Mouse (Mus musculus) cerebellum, adult 8-10 months (tissue): Measurements from ENCODE around the gene Usp24.
A peak's percentile ranks its signal among the peaks of the same experiment; 100 is the strongest.

Experiments
- DNase-seq: peaks from one replicate; pipeline ENCODE4 v3.0.0; 2022

The Usp24 gene

GRCm38 (mm10) chr4:106315921-106316350 is at the start of gene Usp24:
TSS of gene Usp24 (plus strand) at chr4:106316213.
- DNase-seq: peak; percentile 69

GRCm38 (mm10) chr4:106276937-106277336 is 39.1 kb upstream of the Usp24 start:
- DNase-seq: no peak

- DNase-seq: no peak
Observed at GRCm38 (mm10) chr4:106279177-106279576, 36.8 kb upstream of the Usp24 start.

GRCm38 (mm10) chr4:106281128-106281491 is 34.9 kb upstream of the Usp24 start:
- DNase-seq: no peak

GRCm38 (mm10) chr4:106281492-106282122 is 34.4 kb upstream of the Usp24 start:
- peak; percentile 81 for DNase-seq

- no peak for DNase-seq
Observed at GRCm38 (mm10) chr4:106282123-106282510, 33.9 kb upstream of the Usp24 start.

GRCm38 (mm10) chr4:106286958-106287743 is 28.9 kb upstream of the Usp24 start:
- DNase-seq: no peak

- no peak for DNase-seq
Observed at GRCm38 (mm10) chr4:106290201-106290600, 25.8 kb upstream of the Usp24 start.

- no peak for DNase-seq
Observed at GRCm38 (mm10) chr4:106292823-106293222, 23.2 kb upstream of the Usp24 start.

GRCm38 (mm10) chr4:106293378-106294090 is 22.5 kb upstream of the Usp24 start:
- no peak for DNase-seq

GRCm38 (mm10) chr4:106295696-106296095 is 20.3 kb upstream of the Usp24 start:
- no peak for DNase-seq

GRCm38 (mm10) chr4:106296412-106297086 is 19.5 kb upstream of the Usp24 start:
- DNase-seq: no peak

- DNase-seq: no peak
Observed at GRCm38 (mm10) chr4:106301346-106301745, 14.7 kb upstream of the Usp24 start.

GRCm38 (mm10) chr4:106308090-106308489 is 7.9 kb upstream of the Usp24 start:
- no peak for DNase-seq

- DNase-seq: no peak
Observed at GRCm38 (mm10) chr4:106312651-106313050, 3.4 kb upstream of the Usp24 start.

GRCm38 (mm10) chr4:106313070-106313469 is 2.9 kb upstream of the Usp24 start:
- DNase-seq: no peak

GRCm38 (mm10) chr4:106313874-106314273 is 2.1 kb upstream of the Usp24 start:
- DNase-seq: no peak

- no peak for DNase-seq
Observed at GRCm38 (mm10) chr4:106314291-106314690, 1.7 kb upstream of the Usp24 start.

GRCm38 (mm10) chr4:106316351-106317178 is 552 bp downstream of the Usp24 start:
- peak; percentile 50 for DNase-seq

GRCm38 (mm10) chr4:106317179-106318055 is 1.4 kb downstream of the Usp24 start:
- DNase-seq: no peak

- no peak for DNase-seq
Observed at GRCm38 (mm10) chr4:106318208-106318607, 2.2 kb downstream of the Usp24 start.
